In genomic region chr12:87148136-87148535, GRCm38 (mm10) we compare ENCODE assay signal across 8 mouse cellular contexts. TPM values are rescaled to one million over a fixed set of nuclear protein-coding genes. Genes with fewer than 3 reads are reported as not detected.
A peak's percentile ranks its signal among the peaks of the same experiment; 100 is the strongest.
DNase-seq lines count a peak whose midpoint lies in the region; ATAC-seq lines count a peak whose summit lies in the region.

No protein-coding gene starts in this region.

- peak; percentile 17 for DNase-seq in embryo, embryonic 10 days (ENCODE audit: low spot score)
- no peak for DNase-seq in embryo, embryonic 10.5 days (ENCODE audit: low spot score)
- peak; percentile 12 for DNase-seq in ES-CJ7 (ENCODE audit: low read depth, low spot score)
- DNase-seq in natural killer cell, adult 2 months (ENCODE audit: low spot score in 2 of 2) = no peak
- DNase-seq in layer of hippocampus, adult 9-11 months = no peak
- no peak for DNase-seq in urinary bladder, postnatal 10 days (ENCODE audit: low spot score)

- ATAC-seq in hindbrain, embryonic 15.5 days (ENCODE audit: low FRiP score, low read depth) = no peak
- no peak for ATAC-seq in liver, embryonic 12.5 days

- WGBS in hindbrain, embryonic 15.5 days = 17% methylated on average over 15 of the region's 15 CpGs
- WGBS in liver, embryonic 12.5 days (ENCODE audit: insufficient replicate concordance) = 16% methylated on average over 15 of the region's 15 CpGs

- H3K4me2 ChIP-seq in hindbrain, embryonic 15.5 days = peak overlapping the region; percentile 71
- peak overlapping the region; percentile 92 for H3K4me2 ChIP-seq in liver, embryonic 12.5 days

- no peaks in the 10 kb centered on the region for H3K9me3 ChIP-seq in hindbrain, embryonic 15.5 days
- peaks cover 10% of the 10 kb centered on the region for H3K9me3 ChIP-seq in liver, embryonic 12.5 days (replicated peaks)

- H3K27me3 ChIP-seq in hindbrain, embryonic 15.5 days = no peaks in the 10 kb centered on the region
- no peaks in the 10 kb centered on the region for H3K27me3 ChIP-seq in liver, embryonic 12.5 days (replicated peaks)

- no peaks in the 10 kb centered on the region for H3K36me3 ChIP-seq in hindbrain, embryonic 15.5 days
- H3K36me3 ChIP-seq in liver, embryonic 12.5 days = peaks cover 14% of the 10 kb centered on the region

- peak overlapping the region; percentile 80 for H3K4me3 ChIP-seq in hindbrain, embryonic 15.5 days
- peak overlapping the region; percentile 96 for H3K4me3 ChIP-seq in liver, embryonic 12.5 days

- peak overlapping the region; percentile 82 for H3K9ac ChIP-seq in hindbrain, embryonic 15.5 days
- H3K9ac ChIP-seq in liver, embryonic 12.5 days = peak overlapping the region; percentile 82

- peaks cover 21% of the 10 kb centered on the region for H3K4me1 ChIP-seq in hindbrain, embryonic 15.5 days (replicated peaks)
- peaks cover 20% of the 10 kb centered on the region for H3K4me1 ChIP-seq in liver, embryonic 12.5 days

- peak overlapping the region; percentile 99 for H3K27ac ChIP-seq in hindbrain, embryonic 15.5 days (replicated peaks)
- peak overlapping the region; percentile 89 for H3K27ac ChIP-seq in liver, embryonic 12.5 days

RNA-seq across cellular contexts. Expression of gene Pomt2, which starts 0.4 kb away (rescaled TPM):
- 14.7 and 14.8 TPM in 2 replicates for polyA plus RNA-seq in hindbrain, embryonic 15.5 days (2015; fragmentation: Nextera tagmentation; extraction: Ambion mirVana)
- 7.1 and 7.3 TPM in 2 replicates for polyA plus RNA-seq in liver, embryonic 12.5 days (2016; fragmentation: Nextera tagmentation; extraction: Ambion mirVana)

RNA-seq across cellular contexts. Expression of gene Gstz1, which starts 1.2 kb away (rescaled TPM):
- polyA plus RNA-seq in hindbrain, embryonic 15.5 days (2015; fragmentation: Nextera tagmentation; extraction: Ambion mirVana) = 29.3 and 30.0 TPM in 2 replicates
- 44.8 and 49.2 TPM in 2 replicates for polyA plus RNA-seq in liver, embryonic 12.5 days (2016; fragmentation: Nextera tagmentation; extraction: Ambion mirVana)

RNA-seq across cellular contexts. Expression of gene Ngb, which starts 45.8 kb away (rescaled TPM):
- polyA plus RNA-seq in hindbrain, embryonic 15.5 days (2015; fragmentation: Nextera tagmentation; extraction: Ambion mirVana) = 4.9 TPM in 2 replicates
- polyA plus RNA-seq in liver, embryonic 12.5 days (2016; fragmentation: Nextera tagmentation; extraction: Ambion mirVana) = 0.17 TPM in 1 of 2 replicates, not detected in the other

RNA-seq across cellular contexts. Expression of gene Samd15, which starts 51.4 kb away (rescaled TPM):
- 2.0 and 2.4 TPM in 2 replicates for polyA plus RNA-seq in hindbrain, embryonic 15.5 days (2015; fragmentation: Nextera tagmentation; extraction: Ambion mirVana)
- polyA plus RNA-seq in liver, embryonic 12.5 days (2016; fragmentation: Nextera tagmentation; extraction: Ambion mirVana) = 16.2 and 16.7 TPM in 2 replicates

RNA-seq across cellular contexts. Expression of gene Tmed8, which starts 52.1 kb away (rescaled TPM):
- polyA plus RNA-seq in hindbrain, embryonic 15.5 days (2015; fragmentation: Nextera tagmentation; extraction: Ambion mirVana) = 5.2 and 5.7 TPM in 2 replicates
- 1.3 and 1.4 TPM in 2 replicates for polyA plus RNA-seq in liver, embryonic 12.5 days (2016; fragmentation: Nextera tagmentation; extraction: Ambion mirVana)

Comparison
In these comparisons a context has a peak if more than half of its experiments do, and no peak if none do; other contexts are left out.
1. DNase-seq: peak in embryo, embryonic 10 days (single experiment) and ES-CJ7 (single experiment); none in embryo, embryonic 10.5 days (single experiment), natural killer cell, adult 2 months (0 of 2), layer of hippocampus, adult 9-11 months (single experiment) and urinary bladder, postnatal 10 days (single experiment).